Mouse (Mus musculus) E14TG2a.4 (cell line): ENCODE results near the gene Myo18a.

ENCODE experiments used
- H3K27me3 ChIP-seq: 2 replicates; pipeline ENCODE4 v1.6.1; 2014; ENCODE audit warnings: low read length, control low read depth; ENCODE audit not compliant: insufficient read depth
- H3K36me3 ChIP-seq: 2 replicates; pipeline ENCODE4 v1.6.1; 2014; ENCODE audit warnings: low read length, control low read depth; ENCODE audit not compliant: insufficient read depth
- H3K4me1 ChIP-seq: replicated peaks from 2 replicates; pipeline ENCODE4 v1.6.1; 2014; ENCODE audit warnings: low read depth, low read length, control low read depth
- H3K4me3 ChIP-seq: replicated peaks from 2 replicates; pipeline ENCODE4 v1.5.1; 2014; ENCODE audit warnings: mild to moderate bottlenecking, low read length
- H3K9me3 ChIP-seq: 2 replicates; pipeline ENCODE4 v1.6.1; 2014; ENCODE audit warnings: low read length, control low read depth
- CTCF ChIP-seq: conservative IDR thresholded peaks from 2 replicates; pipeline ENCODE4 v1.5.1; 2014; ENCODE audit warnings: low read length
- NANOG ChIP-seq: IDR thresholded peaks from 2 replicates; pipeline ENCODE4 v1.6.1; 2014; ENCODE audit warnings: borderline replicate concordance, low read length, mixed read lengths
- POU5F1 ChIP-seq: IDR thresholded peaks from 2 replicates; pipeline ENCODE4 v1.6.1; 2014; ENCODE audit warnings: low read length, borderline replicate concordance

The Myo18a gene

DNA sequence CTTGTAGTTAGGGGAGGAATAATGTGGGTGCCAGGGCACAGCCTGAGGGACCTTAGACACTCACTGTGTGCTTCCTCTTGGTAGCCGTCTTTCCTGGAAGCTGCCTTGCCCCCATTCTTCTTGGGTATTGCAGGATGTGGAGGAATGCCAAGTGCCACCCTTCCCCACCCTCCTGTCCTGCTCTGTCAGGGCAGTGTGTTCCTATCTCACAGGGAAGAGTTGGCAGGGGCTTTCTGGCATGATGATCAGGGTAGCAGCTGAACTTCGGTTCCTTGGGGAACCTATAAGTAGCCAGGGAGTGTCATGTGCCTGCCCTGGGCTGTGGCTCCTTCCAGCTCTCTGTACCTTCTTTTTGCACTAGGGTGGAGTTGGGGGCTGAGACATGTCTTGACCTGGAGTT, 50.9 kb downstream of the Myo18a start:
- Histone ChIP-seq H3K36me3 (peaks cover 54% of the 10 kb centered on the region), H3K9me3 (peaks cover 29% of the 10 kb centered on the region), H3K27me3 (no peaks in the 10 kb centered on the region), H3K4me1 (peaks cover 41% of the 10 kb centered on the region), H3K4me3 (no peak overlapping the region)
- no peak for TF ChIP-seq POU5F1
- TF ChIP-seq CTCF, result no peak
- no peak for TF ChIP-seq NANOG

- H3K4me3 ChIP-seq, result no peak overlapping the region
- TF ChIP-seq POU5F1 (no peak), CTCF (peak; percentile 77)
- peaks cover 52% of the 10 kb centered on the region for H3K36me3 ChIP-seq
- peaks cover 47% of the 10 kb centered on the region for H3K4me1 ChIP-seq
- H3K9me3 ChIP-seq, result peaks cover 9% of the 10 kb centered on the region
- no peaks in the 10 kb centered on the region for H3K27me3 ChIP-seq
Observed at GRCm38 (mm10) chr11:77816003-77816402, 53.0 kb downstream of the Myo18a start.

GRCm38 (mm10) chr11:77821648-77822047, 58.6 kb downstream of the Myo18a start:
- no peak for TF ChIP-seq NANOG
- peak; percentile 84 for TF ChIP-seq CTCF
- TF ChIP-seq POU5F1, result no peak
- H3K36me3 ChIP-seq, result peaks cover 66% of the 10 kb centered on the region
- no peak overlapping the region for H3K4me3 ChIP-seq
- peaks cover 65% of the 10 kb centered on the region for H3K4me1 ChIP-seq
- peaks cover 9% of the 10 kb centered on the region for H3K27me3 ChIP-seq
- H3K9me3 ChIP-seq, result no peaks in the 10 kb centered on the region

DNA sequence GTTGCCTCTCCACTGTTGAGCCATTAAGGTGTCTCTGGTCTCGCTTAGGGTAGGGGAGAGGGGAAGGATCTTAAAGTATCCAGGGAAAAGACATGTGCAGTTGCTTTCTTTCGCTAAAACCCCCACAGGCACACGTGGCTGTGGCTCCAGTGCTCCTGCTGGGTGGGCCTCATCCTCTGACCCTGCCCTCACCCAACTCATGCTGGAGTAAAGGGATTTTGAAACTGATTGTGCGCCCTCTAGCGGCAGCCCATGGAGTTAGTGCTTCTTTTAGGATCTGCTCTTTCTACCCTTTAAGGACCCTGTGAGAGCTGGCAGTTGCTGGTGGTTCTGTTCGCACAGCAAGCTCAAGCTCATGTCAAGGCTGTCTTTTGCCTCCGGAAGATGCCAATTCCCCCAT, 59.7 kb downstream of the Myo18a start:
- H3K27me3 ChIP-seq, result peaks cover 9% of the 10 kb centered on the region
- peaks cover 66% of the 10 kb centered on the region for H3K36me3 ChIP-seq
- H3K4me1 ChIP-seq, result peaks cover 60% of the 10 kb centered on the region
- TF ChIP-seq POU5F1 (no peak), CTCF (peak; percentile 90)
- no peaks in the 10 kb centered on the region for H3K9me3 ChIP-seq
- peak overlapping the region; percentile 32 for H3K4me3 ChIP-seq

GRCm38 (mm10) chr11:77825853-77826252, 62.8 kb downstream of the Myo18a start:
- H3K9me3 ChIP-seq, result no peaks in the 10 kb centered on the region
- no peak overlapping the region for H3K4me3 ChIP-seq
- H3K27me3 ChIP-seq, result peaks cover 15% of the 10 kb centered on the region
- peaks cover 57% of the 10 kb centered on the region for H3K36me3 ChIP-seq
- H3K4me1 ChIP-seq, result peaks cover 63% of the 10 kb centered on the region
- TF ChIP-seq NANOG (no peak), CTCF (peak; percentile 71), POU5F1 (no peak)

GRCm38 (mm10) chr11:77826311-77826710, 63.3 kb downstream of the Myo18a start:
- no peaks in the 10 kb centered on the region for H3K9me3 ChIP-seq
- no peak overlapping the region for H3K4me3 ChIP-seq
- peaks cover 15% of the 10 kb centered on the region for H3K27me3 ChIP-seq
- TF ChIP-seq CTCF, result no peak
- no peak for TF ChIP-seq POU5F1
- no peak for TF ChIP-seq NANOG
- H3K4me1 ChIP-seq, result peaks cover 62% of the 10 kb centered on the region
- peaks cover 56% of the 10 kb centered on the region for H3K36me3 ChIP-seq

- H3K36me3 ChIP-seq, result peaks cover 57% of the 10 kb centered on the region
- no peaks in the 10 kb centered on the region for H3K9me3 ChIP-seq
- H3K4me1 ChIP-seq, result peaks cover 54% of the 10 kb centered on the region
- no peak for TF ChIP-seq POU5F1
- TF ChIP-seq CTCF, result peak; percentile 93
- no peak overlapping the region for H3K4me3 ChIP-seq
- H3K27me3 ChIP-seq, result peaks cover 15% of the 10 kb centered on the region
Observed at GRCm38 (mm10) chr11:77827241-77827995, 64.4 kb downstream of the Myo18a start.

GRCm38 (mm10) chr11:77828163-77828562, 65.1 kb downstream of the Myo18a start:
- peaks cover 61% of the 10 kb centered on the region for H3K36me3 ChIP-seq
- peaks cover 49% of the 10 kb centered on the region for H3K4me1 ChIP-seq
- H3K4me3 ChIP-seq, result no peak overlapping the region
- peaks cover 15% of the 10 kb centered on the region for H3K27me3 ChIP-seq
- H3K9me3 ChIP-seq, result no peaks in the 10 kb centered on the region
- TF ChIP-seq NANOG (no peak), CTCF (peak; percentile 70), POU5F1 (no peak)

DNA sequence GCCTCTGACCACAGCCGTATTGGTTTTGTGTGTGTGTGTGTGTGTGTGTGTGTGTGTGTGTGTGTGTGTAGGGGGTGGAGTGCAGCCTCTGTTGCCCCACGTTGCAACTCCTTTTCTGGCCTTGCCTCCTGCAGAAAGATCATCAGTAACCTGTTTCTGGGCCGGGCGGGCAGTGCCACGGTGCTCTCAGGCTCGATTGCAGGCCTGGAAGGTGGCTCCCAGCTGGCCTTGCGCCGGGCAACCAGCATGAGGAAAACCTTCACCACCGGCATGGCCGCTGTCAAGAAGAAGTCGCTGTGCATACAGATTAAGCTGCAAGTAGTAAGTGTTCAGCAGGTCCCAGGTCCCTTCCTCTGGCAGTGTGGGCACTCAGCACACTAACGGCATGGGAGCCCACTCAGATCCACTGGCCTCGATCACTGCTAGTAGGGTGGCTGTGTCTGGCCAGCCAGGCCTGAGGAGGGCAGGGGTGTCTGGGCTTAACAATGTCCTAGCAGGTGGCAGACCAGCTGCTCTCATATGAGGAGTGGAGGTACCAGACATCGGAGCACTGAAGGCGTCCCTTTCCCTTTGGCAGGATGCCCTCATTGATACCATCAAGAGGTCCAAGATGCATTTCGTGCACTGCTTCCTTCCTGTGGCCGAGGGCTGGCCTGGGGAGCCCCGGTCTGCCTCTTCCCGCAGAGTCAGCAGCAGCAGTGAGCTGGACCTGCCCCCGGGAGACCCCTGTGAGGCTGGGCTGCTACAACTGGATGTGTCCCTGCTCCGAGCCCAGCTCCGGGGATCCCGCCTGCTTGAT, 66.2 kb downstream of the Myo18a start:
- H3K9me3 ChIP-seq, result no peaks in the 10 kb centered on the region
- H3K4me1 ChIP-seq, result peaks cover 48% of the 10 kb centered on the region
- H3K27me3 ChIP-seq, result peaks cover 10% of the 10 kb centered on the region
- TF ChIP-seq CTCF (no peak), POU5F1 (no peak), NANOG (no peak)
- peaks cover 57% of the 10 kb centered on the region for H3K36me3 ChIP-seq
- no peak overlapping the region for H3K4me3 ChIP-seq
